20 mouse cellular contexts compared by ENCODE assay signal in the genomic region with DNA sequence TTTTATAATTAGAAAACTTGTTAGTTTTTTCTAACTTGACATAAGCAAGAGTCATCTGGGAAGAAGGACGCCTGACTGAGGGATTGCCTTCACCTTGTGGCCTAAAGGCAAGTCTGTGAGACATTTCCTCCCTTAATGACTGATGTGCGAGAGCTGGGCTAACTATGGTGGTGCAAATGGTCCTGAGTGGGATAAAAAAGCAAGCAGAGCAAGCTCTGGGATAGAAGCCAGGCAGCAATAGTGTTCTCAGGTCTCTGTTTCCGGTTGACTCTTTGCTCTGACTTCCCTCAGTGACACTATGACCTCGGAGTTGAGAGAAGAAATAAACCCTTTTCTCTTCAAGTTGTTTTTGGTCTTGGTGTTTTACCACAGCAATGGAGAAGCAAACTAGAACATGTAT. TPM values are rescaled to one million over a fixed set of nuclear protein-coding genes. Genes with fewer than 3 reads are reported as not detected.
DNase-seq lines count a peak whose midpoint lies in the region; ATAC-seq lines count a peak whose summit lies in the region.
"Had no signal": no experiment of that assay in that cellular context is flagged by ENCODE, and none has a peak within 500 bp of the region (broad histone marks: within the 10 kb centered on the region; RNA-seq: fewer than 3 reads in every experiment).

No protein-coding gene starts in this region.

- no peaks in the 10 kb centered on the region for H3K27me3 ChIP-seq in lung, embryonic 15.5 days
- H3K27me3 ChIP-seq: forebrain, embryonic 12.5 days; heart, embryonic 13.5 days; limb, embryonic 15.5 days; midbrain, embryonic 15.5 days had no signal

- H3K4me3 ChIP-seq in lung, embryonic 15.5 days, result no peak overlapping the region
- H3K4me3 ChIP-seq: forebrain, embryonic 12.5 days; heart, embryonic 13.5 days; limb, embryonic 15.5 days; midbrain, embryonic 15.5 days had no signal

- H3K9me3 ChIP-seq in lung, embryonic 15.5 days, result no peaks in the 10 kb centered on the region
- H3K9me3 ChIP-seq: forebrain, embryonic 12.5 days; G1E; heart, embryonic 13.5 days; limb, embryonic 15.5 days; midbrain, embryonic 15.5 days had no signal

- no peak overlapping the region for H3K9ac ChIP-seq in lung, embryonic 15.5 days
- H3K9ac ChIP-seq: forebrain, embryonic 12.5 days; heart, embryonic 13.5 days; limb, embryonic 15.5 days; midbrain, embryonic 15.5 days had no signal

- peaks cover 18% of the 10 kb centered on the region for H3K4me1 ChIP-seq in lung, embryonic 15.5 days

- ATAC-seq in lung, embryonic 15.5 days (ENCODE audit: borderline replicate concordance, extremely low read depth, low FRiP score, low TSS enrichment), result no peak
- ATAC-seq: midbrain, embryonic 15.5 days had no signal

- H3K4me2 ChIP-seq in lung, embryonic 15.5 days, result no peak overlapping the region; the same call in 1 of the 2 replicates
- H3K4me2 ChIP-seq: forebrain, embryonic 12.5 days; heart, embryonic 13.5 days; limb, embryonic 15.5 days; midbrain, embryonic 15.5 days had no signal

- intact Hi-C loops in heart, postnatal 36 days (cut with DNase I), result loop anchor here (5.0 kb wide), 2 partner anchors 145 to 405 kb away; partner anchors contain the start of genes Lgalsl and Peli1

- peak; percentile 90 for DNase-seq in heart, adult 11 months
- no peak for DNase-seq in heart, postnatal 36 days
- DNase-seq in lung, postnatal 4 days, result no peak
- peak; percentile 32 for DNase-seq in ZHBTc4 (ENCODE audit: low read depth, low spot score)
- DNase-seq in naive thymus-derived CD4-positive, alpha-beta T cell, adult 2 months (ENCODE audit: low read depth), result peak; percentile 39
- no peak for DNase-seq in neural tube, embryonic 10.5 days (ENCODE audit: extremely low spot score, low spot score)
- no peak for DNase-seq in layer of hippocampus, postnatal 10 days (ENCODE audit: low spot score in 2 of 2)
- DNase-seq: adrenal gland, postnatal 10 days; B cell, adult 2 months; embryo, embryonic 11 days; gastrocnemius, postnatal 25 days; layer of hippocampus, postnatal 36 days; lung, adult 18-20 months; thymus, postnatal 14 days had no signal

- no peaks in the 10 kb centered on the region for H3K36me3 ChIP-seq in lung, embryonic 15.5 days
- H3K36me3 ChIP-seq: forebrain, embryonic 12.5 days; G1E; heart, embryonic 13.5 days; limb, embryonic 15.5 days; midbrain, embryonic 15.5 days had no signal

- 53% methylated on average over 4 of the region's 4 CpGs for WGBS in lung, embryonic 15.5 days

- 0 out of 2 replicates have a peak overlapping the region, but pooled peaks have one; percentile 15 for H3K27ac ChIP-seq in lung, embryonic 15.5 days
- H3K27ac ChIP-seq: forebrain, embryonic 12.5 days; heart, embryonic 13.5 days; limb, embryonic 15.5 days; midbrain, embryonic 15.5 days had no signal

RNA-seq across cellular contexts. Expression of gene Vps54, which starts 2.1 kb away (rescaled TPM):
- total RNA-seq in heart, postnatal 36 days (2021), result 10 to 100 TPM; 19.4 to 19.5 TPM
- 12.3 and 13.6 TPM in 2 replicates for polyA plus RNA-seq in lung, embryonic 15.5 days (2015; fragmentation: Nextera tagmentation; extraction: Ambion mirVana)
- total RNA-seq in layer of hippocampus, postnatal 10 days (2021), result 10 to 100 TPM; 26.4 to 26.6 TPM

Comparison
In these comparisons a context has a peak if more than half of its experiments do, and no peak if none do; other contexts are left out.
1. DNase-seq: peak in heart, adult 11 months (single experiment), ZHBTc4 (single experiment) and naive thymus-derived CD4-positive, alpha-beta T cell, adult 2 months (single experiment); none in heart, postnatal 36 days (0 of 2), lung, postnatal 4 days (0 of 2), neural tube, embryonic 10.5 days (single experiment) and layer of hippocampus, postnatal 10 days (0 of 2).